Mouse (Mus musculus) limb, embryonic 12.5 days (tissue): Measurements from ENCODE around the gene Tmem44. TPM values are rescaled to one million over a fixed set of nuclear protein-coding genes. Genes with fewer than 3 reads are reported as not detected.

Experiments used
- ATAC-seq: fragments of 200-750 bp; cut with Nextera tagmentation; 2 replicates; pipeline ENCODE4 v1.8.0; 2017; ENCODE audit warnings: low read depth, moderate TSS enrichment; ENCODE audit not compliant: insufficient number of reproducible peaks, insufficient read depth, low FRiP score, low TSS enrichment
- H3K27ac ChIP-seq: fragments of 300-500 bp; sonication (generic); 2 replicates; pipeline ENCODE4 v1.5.1; 2016; ENCODE audit warnings: mild to moderate bottlenecking, moderate library complexity
- H3K27me3 ChIP-seq: fragments of 300-500 bp; sonication (generic); 2 replicates; pipeline ENCODE4 v1.6.1; 2016; ENCODE audit warnings: mild to moderate bottlenecking, moderate library complexity
- H3K36me3 ChIP-seq: fragments of 300-500 bp; sonication (generic); 2 replicates; pipeline ENCODE4 v1.6.1; 2016; ENCODE audit warnings: mild to moderate bottlenecking, moderate library complexity
- H3K4me1 ChIP-seq: fragments of 300-500 bp; sonication (generic); replicated peaks from 2 replicates; pipeline ENCODE4 v1.6.1; 2016
- H3K4me2 ChIP-seq: fragments of 300-500 bp; sonication (generic); 2 replicates; pipeline ENCODE4 v1.6.1; 2016; ENCODE audit warnings: mild to moderate bottlenecking, moderate library complexity
- H3K4me3 ChIP-seq: fragments of 300-500 bp; sonication (generic); replicated peaks from 2 replicates; pipeline ENCODE4 v1.5.1; 2016; ENCODE audit warnings: mild to moderate bottlenecking
- H3K9ac ChIP-seq: fragments of 300-500 bp; sonication (generic); replicated peaks from 2 replicates; pipeline ENCODE4 v1.6.1; 2016; ENCODE audit warnings: mild to moderate bottlenecking, moderate library complexity
- H3K9me3 ChIP-seq: fragments of 300-500 bp; sonication (generic); 2 replicates; pipeline ENCODE4 v1.6.1; 2016; ENCODE audit warnings: mild to moderate bottlenecking, moderate library complexity
- WGBS: fragments of 180-500 bp; shearing (Covaris S2); methylation state at CpG from one replicate; pipeline ENCODE4 v1.1.7; 2016; 5-methylcytosine and 5-hydroxymethylcytosine counted together
- polyA plus RNA-seq: library from polyadenylated mRNA; unstranded; fragments of >200 nt; fragmentation: Nextera tagmentation; extraction: Ambion mirVana; gene quantifications from 2 replicates; pipeline ENCODE4 v1.2.1, GENCODE M21; 2016

Tmem44 gene
- polyA plus RNA-seq, 1 experiment from 2014 or later: 27.5 TPM

GRCm38 (mm10) chr16:30507120-30507519, 43.5 kb downstream of the Tmem44 start:
- WGBS: 65% methylated on average over 10 of the region's 10 CpGs
- ATAC-seq: no peak

GRCm38 (mm10) chr16:30505311-30506031, 45.2 kb downstream of the Tmem44 start:
- Histone ChIP-seq H3K4me1 (peaks cover 10% of the 10 kb centered on the region), H3K27me3 (peaks cover 9% of the 10 kb centered on the region), H3K27ac (no peak overlapping the region), H3K9ac (no peak overlapping the region), H3K4me3 (no peak overlapping the region), H3K36me3 (no peaks in the 10 kb centered on the region), H3K9me3 (no peaks in the 10 kb centered on the region), H3K4me2 (no peak overlapping the region)
- 80% methylated on average over 11 of the region's 11 CpGs for WGBS
- no peak for ATAC-seq

More at GRCm38 (mm10) chr16:30507120-30507519, 43.5 kb downstream of the Tmem44 start:
- H3K9ac ChIP-seq: no peak overlapping the region
- H3K9me3 ChIP-seq: no peaks in the 10 kb centered on the region
- H3K4me2 ChIP-seq: no peak overlapping the region
- H3K27me3 ChIP-seq: peaks cover 9% of the 10 kb centered on the region
- no peak overlapping the region for H3K4me3 ChIP-seq
- H3K27ac ChIP-seq: no peak overlapping the region
- peaks cover 14% of the 10 kb centered on the region for H3K4me1 ChIP-seq
- no peaks in the 10 kb centered on the region for H3K36me3 ChIP-seq

GRCm38 (mm10) chr16:30504856-30505255, 45.8 kb downstream of the Tmem44 start:
- H3K4me1 ChIP-seq: peaks cover 10% of the 10 kb centered on the region
- H3K4me3 ChIP-seq: no peak overlapping the region
- no peak overlapping the region for H3K27ac ChIP-seq
- no peak overlapping the region for H3K4me2 ChIP-seq
- 84% methylated on average over 4 of the region's 4 CpGs for WGBS
- H3K9me3 ChIP-seq: no peaks in the 10 kb centered on the region
- H3K36me3 ChIP-seq: no peaks in the 10 kb centered on the region
- H3K27me3 ChIP-seq: peaks cover 9% of the 10 kb centered on the region
- no peak for ATAC-seq
- H3K9ac ChIP-seq: no peak overlapping the region

GRCm38 (mm10) chr16:30503958-30504357, 46.7 kb downstream of the Tmem44 start:
- Histone ChIP-seq H3K4me3 (no peak overlapping the region), H3K4me1 (peaks cover 17% of the 10 kb centered on the region), H3K27me3 (peaks cover 9% of the 10 kb centered on the region), H3K4me2 (no peak overlapping the region), H3K9me3 (no peaks in the 10 kb centered on the region), H3K36me3 (no peaks in the 10 kb centered on the region), H3K27ac (no peak overlapping the region), H3K9ac (no peak overlapping the region)
- ATAC-seq: no peak
- WGBS: 16% methylated on average over 15 of the region's 15 CpGs

- Histone ChIP-seq H3K4me2 (peak overlapping the region; percentile 34), H3K4me1 (peaks cover 17% of the 10 kb centered on the region), H3K36me3 (no peaks in the 10 kb centered on the region), H3K27ac (no peak overlapping the region), H3K9me3 (no peaks in the 10 kb centered on the region), H3K4me3 (no peak overlapping the region), H3K9ac (no peak overlapping the region), H3K27me3 (peaks cover 9% of the 10 kb centered on the region)
- WGBS: 35% methylated on average over 25 of the region's 25 CpGs
- ATAC-seq: no peak
Observed at GRCm38 (mm10) chr16:30502221-30502891, 48.3 kb downstream of the Tmem44 start.

- Histone ChIP-seq H3K9ac (no peak overlapping the region), H3K4me1 (peaks cover 17% of the 10 kb centered on the region), H3K4me2 (no peak overlapping the region), H3K27me3 (peaks cover 9% of the 10 kb centered on the region), H3K36me3 (no peaks in the 10 kb centered on the region), H3K27ac (no peak overlapping the region), H3K9me3 (no peaks in the 10 kb centered on the region), H3K4me3 (no peak overlapping the region)
- WGBS: 71% methylated on average over 5 of the region's 5 CpGs
- ATAC-seq: no peak
Observed at GRCm38 (mm10) chr16:30501621-30502020, 49.0 kb downstream of the Tmem44 start.

- Histone ChIP-seq H3K36me3 (no peaks in the 10 kb centered on the region), H3K4me2 (no peak overlapping the region), H3K9ac (no peak overlapping the region), H3K27me3 (peaks cover 9% of the 10 kb centered on the region), H3K4me1 (peaks cover 17% of the 10 kb centered on the region), H3K27ac (0 out of 2 replicates have a peak overlapping the region, but pooled peaks have one; percentile 1), H3K4me3 (no peak overlapping the region), H3K9me3 (no peaks in the 10 kb centered on the region)
- no peak for ATAC-seq
- 83% methylated on average over 7 of the region's 7 CpGs for WGBS
Observed at GRCm38 (mm10) chr16:30500223-30500622, 50.4 kb downstream of the Tmem44 start.

- H3K9ac ChIP-seq: no peak overlapping the region
- ATAC-seq: peak; percentile 27
- peaks cover 17% of the 10 kb centered on the region for H3K4me1 ChIP-seq
- H3K27ac ChIP-seq: peak overlapping the region; percentile 66; the same call in 1 of the 2 replicates
- H3K36me3 ChIP-seq: no peaks in the 10 kb centered on the region
- no peaks in the 10 kb centered on the region for H3K9me3 ChIP-seq
- whole genome bisulfite sequencing: 14% methylated on average over 16 of the region's 16 CpGs
- peaks cover 3% of the 10 kb centered on the region; the same call in 1 of the 2 replicates for H3K27me3 ChIP-seq
- H3K4me3 ChIP-seq: no peak overlapping the region
- H3K4me2 ChIP-seq: peak overlapping the region; percentile 33; the same call in 1 of the 2 replicates
Observed at GRCm38 (mm10) chr16:30499126-30499857, 51.4 kb downstream of the Tmem44 start.

GRCm38 (mm10) chr16:30497307-30497706, 53.3 kb downstream of the Tmem44 start:
- no peak overlapping the region for H3K27ac ChIP-seq
- H3K9me3 ChIP-seq: no peaks in the 10 kb centered on the region
- ATAC-seq: no peak
- 86% methylated on average over 5 of the region's 5 CpGs for WGBS
- peaks cover 14% of the 10 kb centered on the region for H3K4me1 ChIP-seq
- H3K27me3 ChIP-seq: no peaks in the 10 kb centered on the region
- H3K4me2 ChIP-seq: no peak overlapping the region
- H3K9ac ChIP-seq: no peak overlapping the region
- H3K36me3 ChIP-seq: no peaks in the 10 kb centered on the region
- H3K4me3 ChIP-seq: no peak overlapping the region

- Histone ChIP-seq H3K27me3 (no peaks in the 10 kb centered on the region), H3K27ac (no peak overlapping the region), H3K4me1 (peaks cover 7% of the 10 kb centered on the region; the same call in 1 of the 2 replicates), H3K4me3 (no peak overlapping the region), H3K9ac (no peak overlapping the region), H3K36me3 (no peaks in the 10 kb centered on the region), H3K9me3 (no peaks in the 10 kb centered on the region), H3K4me2 (no peak overlapping the region)
- 87% methylated on average over 6 of the region's 6 CpGs for WGBS
- no peak for ATAC-seq
Observed at GRCm38 (mm10) chr16:30494883-30495282, 55.8 kb downstream of the Tmem44 start.

GRCm38 (mm10) chr16:30491742-30492141, 58.9 kb downstream of the Tmem44 start:
- no peak for ATAC-seq
- Histone ChIP-seq H3K27me3 (no peaks in the 10 kb centered on the region), H3K9me3 (no peaks in the 10 kb centered on the region), H3K27ac (no peak overlapping the region), H3K9ac (no peak overlapping the region), H3K4me3 (no peak overlapping the region), H3K4me1 (no peaks in the 10 kb centered on the region), H3K36me3 (no peaks in the 10 kb centered on the region), H3K4me2 (no peak overlapping the region)
- 70% methylated on average over 4 of the region's 4 CpGs for WGBS
